Mouse (Mus musculus) retina, adult 2 months (tissue): ENCODE measurements around the gene Gm15155.
"Not testable (repeated sequence)": the region's sequence is repeated elsewhere in the genome, so short reads cannot be mapped to it uniquely, and the experiment has no call there.

ENCODE experiments used
- DNase-seq: peaks from one replicate; pipeline ENCODE4 v3.0.0-alpha.2; 2012; ENCODE audit warnings: low read depth, low spot score

Gene Gm15155

GRCm38 (mm10) chrX:155624341-155624841, at the start of gene Gm15155:
Gm15155 (plus strand) TSS chrX:155624741.
- DNase-seq = no peak

DNA sequence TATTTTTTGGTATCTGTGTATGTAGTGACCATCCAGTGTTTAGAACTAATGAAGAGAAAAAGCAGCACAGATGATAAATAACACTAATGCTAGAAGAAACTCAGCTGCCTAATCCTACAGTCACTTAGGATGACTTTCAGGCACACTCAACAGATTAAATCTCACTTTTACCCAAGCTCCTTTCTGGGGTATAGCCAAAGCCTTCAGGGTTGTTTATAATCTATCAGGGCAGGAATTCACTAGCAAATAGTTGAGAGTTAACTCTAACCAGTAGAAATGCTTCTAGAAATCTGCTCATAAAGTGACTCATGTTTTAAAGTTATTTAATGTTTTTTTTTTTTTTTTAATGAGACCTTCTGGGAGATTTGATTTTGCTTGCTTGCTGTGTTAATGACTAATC, 44.8 kb upstream of the Gm15155 start:
- no peak for DNase-seq

- no peak for DNase-seq
Observed at GRCm38 (mm10) chrX:155584586-155584985, 40.0 kb upstream of the Gm15155 start.

DNA sequence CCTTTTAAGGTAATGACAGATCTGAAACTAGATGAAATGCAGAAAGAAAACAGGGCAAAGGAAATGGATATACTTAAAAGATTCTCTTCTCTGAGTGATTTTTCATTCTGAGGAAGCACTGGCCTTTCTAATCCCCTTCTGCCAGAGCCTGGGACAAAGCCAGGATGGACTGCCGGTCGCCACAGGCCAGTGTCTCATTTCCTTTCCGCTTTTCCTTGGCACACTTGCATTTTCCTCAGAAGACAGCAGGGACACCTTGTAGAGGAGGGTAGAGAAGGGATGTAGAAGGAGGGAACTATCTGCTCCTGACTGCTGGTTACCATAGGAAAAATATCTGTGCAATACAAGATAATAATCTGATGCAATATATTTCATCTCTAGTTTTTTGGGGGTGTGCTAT, 33.1 kb upstream of the Gm15155 start:
- no peak for DNase-seq

GRCm38 (mm10) chrX:155592467-155592866, 32.1 kb upstream of the Gm15155 start:
- no peak for DNase-seq

DNA sequence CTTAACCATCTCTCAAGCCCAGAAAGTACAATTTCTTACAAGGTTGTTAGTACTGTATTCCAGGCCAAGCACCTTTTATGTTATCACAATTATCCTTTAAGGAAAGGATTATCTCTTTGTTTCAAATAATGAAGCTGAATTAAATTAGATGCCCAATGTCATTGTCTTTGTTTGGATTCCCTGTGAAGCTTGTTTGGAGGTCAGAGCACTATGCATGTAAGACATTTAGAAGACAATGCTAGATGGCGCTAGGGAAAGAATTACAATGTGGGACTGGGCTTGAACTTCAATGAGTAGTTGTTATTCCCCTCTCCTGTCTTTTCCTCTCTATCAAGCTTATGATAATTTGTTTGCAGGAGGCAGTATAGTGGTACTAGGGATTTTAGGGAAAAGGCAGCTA, 29.9 kb upstream of the Gm15155 start:
- no peak for DNase-seq

DNA sequence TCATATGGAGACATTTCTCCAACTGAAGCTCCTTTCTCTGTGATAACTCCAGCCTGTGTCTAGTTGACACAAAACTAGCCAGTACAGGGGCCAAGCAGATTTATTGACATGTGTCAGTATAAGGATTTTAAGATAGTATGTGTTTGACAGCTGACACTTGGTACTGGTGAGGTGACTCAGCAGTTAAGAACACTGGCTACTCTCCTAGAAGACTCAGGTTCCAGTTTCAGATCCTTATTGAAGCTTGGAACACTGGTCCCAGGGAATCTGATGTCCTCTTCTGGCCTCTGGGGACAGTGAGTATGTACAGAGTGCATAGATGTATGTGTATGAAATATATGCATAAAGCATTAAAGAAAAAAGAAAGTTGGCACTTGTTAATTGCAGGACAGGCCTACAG, 28.2 kb upstream of the Gm15155 start:
- no peak for DNase-seq

GRCm38 (mm10) chrX:155601196-155601595, 23.3 kb upstream of the Gm15155 start:
- DNase-seq = no peak

- no peak for DNase-seq
Observed at GRCm38 (mm10) chrX:155622527-155622926, 2.0 kb upstream of the Gm15155 start.

DNA sequence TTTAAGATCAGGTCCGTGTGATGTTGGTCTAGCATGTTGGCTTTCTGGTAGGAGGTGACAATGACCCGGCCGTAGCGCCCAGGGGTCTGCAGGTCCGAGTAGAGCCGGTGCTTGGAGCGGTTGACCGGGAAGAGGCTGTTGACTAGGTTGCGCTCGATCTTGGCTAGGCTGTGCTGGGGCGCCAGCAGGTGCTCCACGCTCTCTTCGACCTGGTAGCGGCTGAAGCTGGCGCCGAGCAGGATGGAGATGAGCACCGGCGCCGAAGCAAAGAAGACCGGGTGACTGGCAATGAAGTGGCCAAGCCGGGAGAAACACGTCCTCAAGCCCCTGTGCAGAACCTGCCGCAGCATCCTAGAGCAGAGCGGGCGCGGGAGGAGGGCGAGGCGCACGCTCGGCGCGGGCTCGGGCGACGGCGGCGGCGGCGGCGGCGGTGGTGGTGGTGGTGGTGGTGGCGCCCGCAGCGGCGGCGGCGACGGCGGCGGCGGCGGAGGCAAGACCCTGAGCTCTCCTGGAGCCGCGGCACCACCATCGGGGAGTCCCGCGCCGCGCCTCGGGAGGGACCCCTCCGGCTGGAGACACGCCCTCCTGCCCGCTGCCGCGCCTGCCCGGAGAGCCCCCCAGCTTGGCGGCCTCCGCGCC, 1.5 kb upstream of the Gm15155 start:
- no peak for DNase-seq

- no peak for DNase-seq
Observed at GRCm38 (mm10) chrX:155623701-155624281, 750 bp upstream of the Gm15155 start, which contains the start of gene Ptchd1. Ptchd1 (minus strand) TSS chrX:155623814.

GRCm38 (mm10) chrX:155624895-155625294, 354 bp downstream of the Gm15155 start:
- DNase-seq = no peak

- DNase-seq = no peak
Observed at GRCm38 (mm10) chrX:155625671-155626196, 1.2 kb downstream of the Gm15155 start.

GRCm38 (mm10) chrX:155643975-155644374, 19.4 kb downstream of the Gm15155 start:
- DNase-seq = no peak

DNA sequence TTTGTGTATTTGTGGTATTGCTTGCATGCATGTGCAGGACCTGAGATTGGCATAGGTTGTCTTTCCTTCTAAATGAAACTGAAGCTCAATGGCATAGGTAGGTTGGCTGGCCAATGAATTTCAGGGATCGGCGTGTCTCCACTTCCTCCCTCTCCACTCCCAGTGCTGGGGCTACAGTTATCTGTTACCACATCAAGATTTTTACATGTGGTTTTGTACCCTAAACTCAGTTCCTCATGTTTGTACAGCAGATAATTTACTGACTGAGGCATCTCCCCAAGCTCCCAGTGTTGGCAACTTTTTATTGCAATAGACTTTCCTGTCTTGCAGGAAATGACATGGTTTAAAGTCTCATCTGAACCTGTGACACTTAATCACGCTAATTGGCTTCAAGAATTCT, 21.4 kb downstream of the Gm15155 start:
- DNase-seq = no peak

- no peak for DNase-seq
Observed at GRCm38 (mm10) chrX:155657971-155658370, 33.4 kb downstream of the Gm15155 start.

GRCm38 (mm10) chrX:155690440-155690839, 65.9 kb downstream of the Gm15155 start:
- not testable (repeated sequence) for DNase-seq

GRCm38 (mm10) chrX:155724157-155724556, 99.6 kb downstream of the Gm15155 start:
- no peak for DNase-seq

- no peak for DNase-seq
Observed at GRCm38 (mm10) chrX:155728387-155728786, 103.8 kb downstream of the Gm15155 start.

GRCm38 (mm10) chrX:155888118-155888517, 263.6 kb downstream of the Gm15155 start:
- DNase-seq = no peak

DNA sequence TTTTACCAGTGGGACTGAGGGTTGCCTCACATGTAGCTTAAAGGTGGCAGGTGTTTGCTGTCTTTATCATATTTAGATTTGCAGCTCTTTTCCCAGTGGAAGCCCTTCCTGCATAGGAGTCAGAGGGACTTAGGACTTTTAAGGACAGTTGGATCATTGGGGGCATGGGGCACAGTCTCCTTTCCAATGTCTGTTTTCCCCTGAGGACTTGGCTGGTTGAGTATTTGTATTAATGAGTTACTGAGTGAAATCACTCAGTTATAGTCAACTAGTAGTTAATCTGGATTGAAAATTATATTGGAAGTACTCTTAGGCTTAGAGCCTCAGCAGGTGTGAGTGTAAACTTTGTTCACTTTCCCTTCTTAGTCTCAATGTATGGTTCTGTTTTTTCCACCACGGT, 275.5 kb downstream of the Gm15155 start:
- DNase-seq = no peak

DNA sequence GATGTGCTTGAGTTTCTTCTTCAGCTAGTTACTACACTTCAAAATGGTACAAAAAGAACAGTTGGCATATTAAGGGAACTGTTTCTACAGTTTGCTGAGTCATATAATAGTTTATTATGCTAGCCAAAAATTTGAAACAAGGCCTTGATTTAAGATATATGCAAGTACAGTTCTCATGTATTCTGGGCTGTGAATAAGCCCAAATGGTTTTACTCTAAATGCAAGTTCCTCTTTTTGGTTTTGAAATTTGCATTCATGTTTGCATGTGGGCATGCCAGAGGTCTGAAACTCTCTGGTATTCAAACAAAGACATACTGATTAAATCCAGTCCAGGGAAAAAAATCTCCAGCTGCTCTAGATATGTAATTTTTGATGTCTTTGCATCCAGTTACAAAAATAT, 277.2 kb downstream of the Gm15155 start:
- DNase-seq = no peak

DNA sequence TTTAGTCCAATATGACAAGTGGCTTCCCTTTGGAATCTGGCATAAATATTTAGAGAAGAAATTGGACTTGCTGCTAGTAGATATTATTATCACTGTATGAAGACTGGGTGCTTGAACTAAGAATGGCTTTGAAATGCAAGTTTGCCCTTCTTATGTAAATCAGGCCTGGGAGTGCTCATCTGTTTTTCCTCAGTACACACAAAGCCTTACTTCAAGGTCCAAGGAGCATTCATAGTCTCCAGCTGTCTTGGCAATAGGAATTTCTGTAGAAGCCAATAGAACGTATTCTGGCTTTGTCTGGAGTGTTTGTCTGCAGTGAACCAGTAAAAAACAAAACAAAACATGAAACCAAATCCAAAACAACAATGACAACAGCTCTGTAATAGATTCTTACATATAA, 278.6 kb downstream of the Gm15155 start:
- DNase-seq = no peak
